Mouse (Mus musculus) midbrain, embryonic 10.5 days (tissue): ENCODE results near the gene Vmn1r37. TPM values are rescaled to one million over a fixed set of nuclear protein-coding genes. Genes with fewer than 3 reads are reported as not detected.
"Not testable (repeated sequence)": the region's sequence is repeated elsewhere in the genome, so short reads cannot be mapped to it uniquely, and the experiment has no call there.

Experiments used
- DNase-seq: peaks from one replicate; pipeline ENCODE4 v3.0.0-alpha.2; 2017; ENCODE audit warnings: low spot score
- H3K27ac ChIP-seq: fragments of 300-500 bp; sonication (generic); replicated peaks from 2 replicates; pipeline ENCODE4 v1.5.1; 2016; ENCODE audit warnings: mild to moderate bottlenecking
- H3K27me3 ChIP-seq: fragments of 300-500 bp; sonication (generic); 2 replicates; pipeline ENCODE4 v1.6.1; 2016; ENCODE audit warnings: low read depth, mild to moderate bottlenecking; ENCODE audit not compliant: poor library complexity, severe bottlenecking
- H3K36me3 ChIP-seq: fragments of 300-500 bp; sonication (generic); 2 replicates; pipeline ENCODE4 v1.6.1; 2016; ENCODE audit warnings: mild to moderate bottlenecking, moderate library complexity
- H3K4me1 ChIP-seq: fragments of 300-500 bp; sonication (generic); 2 replicates; pipeline ENCODE4 v1.6.1; 2016
- H3K4me3 ChIP-seq: fragments of 300-500 bp; sonication (generic); 2 replicates; pipeline ENCODE4 v1.5.1; 2016; ENCODE audit warnings: mild to moderate bottlenecking, moderate library complexity
- H3K9me3 ChIP-seq: fragments of 300-500 bp; sonication (generic); replicated peaks from 2 replicates; pipeline ENCODE4 v1.6.1; 2016; ENCODE audit warnings: mild to moderate bottlenecking
- WGBS: fragments of 180-500 bp; shearing (Covaris S2); methylation state at CpG from one replicate; pipeline ENCODE4 v1.1.7; 2016; 5-methylcytosine and 5-hydroxymethylcytosine counted together
- polyA plus RNA-seq: library from polyadenylated mRNA; unstranded; fragments of >200 nt; fragmentation: Nextera tagmentation; extraction: Ambion mirVana; gene quantifications from 2 replicates; pipeline ENCODE4 v1.2.1, GENCODE M21; 2016

The Vmn1r37 gene
- polyA plus RNA-seq, result not detected in 2 replicates

GRCm38 (mm10) chr6:66729082-66729481 lies at the start of gene Vmn1r37:
Gene Vmn1r37, plus strand, starts transcription at chr6:66729382.
- H3K4me3 ChIP-seq, H3K36me3 ChIP-seq, DNase-seq, H3K27me3 ChIP-seq, H3K27ac ChIP-seq, H3K9me3 ChIP-seq, H3K4me1 ChIP-seq: not testable (repeated sequence)

- no peaks in the 10 kb centered on the region for H3K27me3 ChIP-seq
- H3K4me1 ChIP-seq, result no peaks in the 10 kb centered on the region
- 83% methylated on average over 3 of the region's 3 CpGs for WGBS
- H3K27ac ChIP-seq, result no peak within 1 kb of the TSS
- no peaks in the 10 kb centered on the region for H3K9me3 ChIP-seq
- no peak within 1 kb of the TSS for H3K4me3 ChIP-seq
- no peak for DNase-seq
- no peaks in the 10 kb centered on the region for H3K36me3 ChIP-seq
Observed at GRCm38 (mm10) chr6:66685806-66686205, 43.4 kb upstream of the Vmn1r37 start, which contains the start of gene Vmn1r35. Gene Vmn1r35, minus strand, starts transcription at chr6:66685906.

GRCm38 (mm10) chr6:66708901-66709300 lies 20.3 kb upstream of the Vmn1r37 start:
- no peak overlapping the region for H3K27ac ChIP-seq
- no peak for DNase-seq
- H3K4me1 ChIP-seq, result no peaks in the 10 kb centered on the region
- no peaks in the 10 kb centered on the region for H3K9me3 ChIP-seq
- H3K4me3 ChIP-seq, result no peak overlapping the region
- H3K36me3 ChIP-seq, result no peaks in the 10 kb centered on the region
- no peaks in the 10 kb centered on the region for H3K27me3 ChIP-seq

GRCm38 (mm10) chr6:66713854-66714253 lies 15.3 kb upstream of the Vmn1r37 start:
- H3K4me1 ChIP-seq, result no peaks in the 10 kb centered on the region
- H3K27ac ChIP-seq, result no peak overlapping the region
- no peak for DNase-seq
- no peaks in the 10 kb centered on the region for H3K36me3 ChIP-seq
- no peaks in the 10 kb centered on the region for H3K9me3 ChIP-seq
- H3K27me3 ChIP-seq, result no peaks in the 10 kb centered on the region
- 83% methylated on average over 3 of the region's 3 CpGs for WGBS
- H3K4me3 ChIP-seq, result no peak overlapping the region

- not testable (repeated sequence) for H3K4me3 ChIP-seq, H3K36me3 ChIP-seq, H3K27me3 ChIP-seq, H3K9me3 ChIP-seq, DNase-seq, H3K4me1 ChIP-seq, H3K27ac ChIP-seq
- WGBS, result 67% methylated on average over 2 of the region's 2 CpGs
Observed at GRCm38 (mm10) chr6:66719068-66719467, 10.1 kb upstream of the Vmn1r37 start, which contains the start of gene Vmn1r36. Gene Vmn1r36, minus strand, starts transcription at chr6:66719168.

- not testable (repeated sequence) for H3K4me1 ChIP-seq, H3K27ac ChIP-seq
Observed at GRCm38 (mm10) chr6:66782527-66782926, 53.3 kb downstream of the Vmn1r37 start, which contains the start of gene Vmn1r38. Gene Vmn1r38, minus strand, starts transcription at chr6:66782627.

More at GRCm38 (mm10) chr6:66782527-66782926, 53.3 kb downstream of the Vmn1r37 start, which contains the start of gene Vmn1r38:
- not testable (repeated sequence) for H3K4me3 ChIP-seq, H3K9me3 ChIP-seq, H3K36me3 ChIP-seq, DNase-seq, H3K27me3 ChIP-seq

Other genes with a start within 250 kb of the Vmn1r37 start
- gene Mad2l1, start 194.0 kb upstream of the Vmn1r37 start, polyA plus RNA-seq, result 139 and 158 TPM in 2 replicates
- 0.05 and 0.15 TPM in 2 replicates for gene Vmn1r32, start 169.3 kb upstream of the Vmn1r37 start, polyA plus RNA-seq
- gene Vmn1r33, start 111.1 kb upstream of the Vmn1r37 start, polyA plus RNA-seq, result not detected in 2 replicates
- gene Vmn1r34, start 85.5 kb upstream of the Vmn1r37 start, polyA plus RNA-seq, result not detected in 2 replicates
- gene Vmn1r35, start 43.5 kb upstream of the Vmn1r37 start, polyA plus RNA-seq, result not detected in 2 replicates
- gene Vmn1r36, start 10.2 kb upstream of the Vmn1r37 start, polyA plus RNA-seq, result not detected in 2 replicates
- gene Vmn1r38, start 53.2 kb downstream of the Vmn1r37 start, polyA plus RNA-seq, result not detected in 2 replicates
- gene Vmn1r39, start 81.2 kb downstream of the Vmn1r37 start, polyA plus RNA-seq, result not detected in 2 replicates
- 42.8 and 50.3 TPM in 2 replicates for gene Gng12, start 167.0 kb downstream of the Vmn1r37 start, polyA plus RNA-seq